Mouse (Mus musculus): ENCODE measurements around the gene Msi2.

The Msi2 gene

DNA sequence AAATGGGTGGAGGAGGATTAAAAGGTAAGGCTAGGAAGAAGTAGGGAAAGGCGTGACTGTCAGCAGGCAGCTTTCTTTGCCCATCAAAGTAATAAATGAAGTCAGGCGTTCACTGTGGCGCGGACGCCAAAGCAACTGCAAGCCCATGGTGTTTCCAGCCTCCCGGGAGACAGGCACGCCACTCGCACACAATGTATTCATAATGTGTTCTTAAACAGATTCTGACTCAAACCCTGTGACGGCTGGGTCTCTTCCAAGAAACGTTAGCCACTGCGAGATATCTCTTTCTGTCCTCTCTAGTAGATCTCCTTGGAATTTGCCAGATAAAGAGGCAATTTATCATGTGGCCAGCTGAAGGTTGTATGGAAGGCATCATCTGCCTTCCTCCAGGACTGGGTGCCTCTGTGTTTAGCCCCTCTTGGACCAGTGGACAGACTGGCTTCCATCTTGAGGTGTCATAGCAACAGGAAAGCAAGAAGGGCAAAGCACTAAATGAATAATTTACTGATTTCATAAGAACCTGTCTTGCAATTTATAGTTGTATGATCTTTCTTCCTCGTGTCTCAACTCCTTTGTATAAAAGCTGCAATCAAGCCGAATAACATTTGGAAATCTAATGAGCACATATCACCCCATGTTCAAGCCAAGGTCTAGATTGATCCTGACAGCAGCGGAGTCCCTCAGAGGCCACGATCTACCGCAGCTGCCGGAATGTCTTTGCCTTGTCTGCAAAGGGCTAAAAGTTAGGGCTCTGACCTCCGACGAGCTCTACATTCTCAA, 197.2 kb downstream of the Msi2 start:
- no peak for DNase-seq (ENCODE audit: extremely low spot score, low spot score)

DNA sequence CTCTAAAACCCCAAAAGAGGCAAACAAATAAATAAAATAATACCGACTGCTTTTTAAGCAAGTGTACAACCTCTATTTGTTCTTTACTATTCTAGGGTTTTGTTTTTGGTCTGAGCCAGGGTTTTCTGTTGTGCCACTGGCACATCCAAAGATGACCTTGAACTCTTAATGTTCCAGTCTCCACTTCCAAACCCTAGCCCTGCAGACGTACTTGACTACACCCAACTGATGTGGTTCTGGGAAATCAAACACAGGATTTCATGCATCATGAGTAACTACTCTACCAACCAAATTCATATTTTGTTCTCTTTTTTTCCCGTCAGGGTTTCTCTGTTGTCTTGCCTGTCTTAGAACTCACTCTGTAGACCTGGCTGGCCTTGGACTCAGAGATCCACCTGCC, 200.0 kb downstream of the Msi2 start:
- no peak for DNase-seq (ENCODE audit: extremely low spot score, low spot score)

GRCm38 (mm10) chr11:88516596-88517485, 201.5 kb downstream of the Msi2 start:
- no peak for DNase-seq (ENCODE audit: extremely low spot score, low spot score)

- DNase-seq (ENCODE audit: extremely low spot score, low spot score), result no peak
Measured at GRCm38 (mm10) chr11:88515736-88516583, 202.4 kb downstream of the Msi2 start.

DNA sequence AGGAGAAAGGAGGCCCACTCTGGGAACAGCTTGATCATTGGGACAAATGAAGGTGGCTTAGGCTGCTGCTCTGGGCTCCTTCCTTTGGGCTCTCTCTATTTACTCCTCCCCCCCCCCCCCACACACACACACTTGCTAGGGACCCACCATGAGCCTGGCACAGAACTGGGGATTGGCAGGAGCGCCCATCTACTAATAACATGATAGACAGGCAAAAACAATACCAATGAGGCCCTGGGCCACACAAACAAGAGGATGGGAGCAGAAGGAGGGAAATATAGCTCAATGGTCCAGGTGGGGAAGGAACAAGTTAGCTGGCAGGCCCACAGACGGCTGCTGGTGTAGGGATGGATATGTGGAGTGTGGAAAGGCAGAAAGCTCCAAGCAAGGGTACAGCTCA, 203.0 kb downstream of the Msi2 start:
- no peak for DNase-seq (ENCODE audit: extremely low spot score, low spot score)

DNA sequence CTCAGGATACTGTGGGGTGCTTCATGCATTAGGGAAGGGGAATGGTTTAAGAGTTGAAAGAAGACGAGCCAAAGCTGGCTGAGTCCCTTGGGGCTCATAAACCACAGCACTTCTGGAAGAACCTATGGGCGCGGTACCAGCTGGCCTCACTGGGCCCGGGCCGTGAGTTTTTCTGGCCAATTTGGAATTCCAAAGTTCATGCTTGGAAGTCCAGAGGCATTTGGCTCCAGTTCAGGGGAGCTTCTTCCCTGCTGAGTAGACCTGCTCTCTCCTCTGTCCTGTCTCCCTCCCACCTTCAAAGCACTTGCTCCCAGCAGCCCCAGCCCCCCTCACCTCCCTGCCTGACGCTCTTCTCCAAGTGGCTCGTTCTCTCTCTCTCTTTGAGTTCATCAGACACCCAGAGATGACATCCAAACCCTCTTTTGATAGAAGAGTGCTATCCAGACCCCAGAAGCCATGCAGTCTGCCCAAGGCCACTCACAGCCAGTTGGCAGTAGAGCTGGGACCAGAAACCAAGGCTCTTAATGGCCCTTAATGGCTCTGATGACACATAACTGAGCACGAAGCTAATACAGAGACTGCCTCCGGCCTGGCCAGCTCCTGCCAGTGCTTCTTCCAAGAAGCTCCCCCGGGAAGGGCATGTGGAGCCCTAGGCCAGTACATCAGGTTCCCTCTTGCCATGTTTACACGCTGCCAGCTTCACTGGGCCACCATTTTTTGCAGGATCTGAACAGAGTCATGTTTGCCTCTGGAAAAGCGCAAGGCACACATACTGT, 204.0 kb downstream of the Msi2 start:
- DNase-seq (ENCODE audit: extremely low spot score, low spot score), result no peak

GRCm38 (mm10) chr11:88512580-88512979, 205.7 kb downstream of the Msi2 start:
- DNase-seq (ENCODE audit: extremely low spot score, low spot score), result no peak

DNA sequence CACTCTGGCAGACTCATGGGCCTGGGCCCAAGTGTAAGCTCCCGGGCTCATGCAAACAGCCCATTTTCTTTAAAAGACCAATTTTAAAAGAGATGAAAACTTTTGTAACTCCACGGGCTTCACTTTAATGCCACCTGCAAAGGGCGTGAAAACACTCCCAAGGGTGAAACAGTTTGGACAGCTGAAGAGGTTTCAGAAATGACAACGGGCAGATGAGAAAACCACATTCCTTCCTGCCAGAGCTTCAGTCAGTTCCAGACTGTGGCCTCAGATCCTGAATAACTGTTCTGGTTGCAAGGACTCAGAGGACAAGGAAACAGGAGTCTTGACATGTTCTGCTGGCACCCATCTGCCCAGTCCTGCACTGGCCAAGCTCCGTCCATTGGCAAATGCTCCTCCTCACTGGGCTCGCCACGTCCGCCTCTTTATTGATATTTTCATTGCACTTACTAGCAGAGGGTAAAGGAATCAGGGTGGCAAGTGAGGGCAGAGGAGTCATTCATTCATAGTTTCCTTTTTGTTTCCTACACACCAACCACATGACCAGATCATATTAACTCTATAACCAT, 207.9 kb downstream of the Msi2 start:
- no peak for DNase-seq (ENCODE audit: extremely low spot score, low spot score)

DNA sequence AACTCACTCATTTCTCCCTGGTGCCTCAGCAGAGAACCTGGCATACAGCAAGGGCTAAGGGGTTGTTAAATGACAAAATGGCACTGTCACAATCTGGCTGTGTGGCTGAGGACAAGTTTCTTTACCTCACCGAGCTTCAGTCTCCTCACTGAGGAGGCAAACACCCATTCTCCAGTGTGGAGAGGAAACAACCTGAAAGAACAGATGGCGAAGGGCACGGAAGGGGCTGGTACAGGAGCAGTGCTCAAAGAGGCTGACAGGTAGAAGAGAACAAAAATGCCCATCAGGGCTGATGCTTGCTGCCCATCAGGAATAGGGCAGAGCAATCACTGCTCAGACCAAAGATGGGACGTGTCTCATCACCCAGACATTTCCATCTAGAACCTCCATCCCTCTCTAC, 208.8 kb downstream of the Msi2 start:
- DNase-seq (ENCODE audit: extremely low spot score, low spot score), result no peak

DNA sequence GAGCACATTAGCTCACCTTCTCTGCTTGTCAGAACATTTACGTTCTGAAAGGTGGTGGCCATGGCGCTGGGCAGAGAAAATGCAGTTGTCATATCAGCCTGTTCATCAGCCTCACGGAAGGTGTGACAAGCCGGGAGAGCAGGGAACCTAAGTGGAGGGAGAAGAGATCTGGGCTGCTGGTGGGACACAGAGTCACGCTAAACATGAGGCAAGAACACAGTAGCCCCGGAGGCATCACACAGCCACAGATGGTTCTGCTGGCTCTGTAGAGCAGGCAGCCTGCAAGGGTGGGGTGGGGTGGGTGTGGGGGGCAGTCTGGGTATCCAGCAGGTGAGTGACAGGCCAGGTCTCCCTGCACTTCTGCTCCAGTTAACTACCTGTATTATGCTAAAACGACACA, 210.2 kb downstream of the Msi2 start:
- no peak for DNase-seq (ENCODE audit: extremely low spot score, low spot score)

DNA sequence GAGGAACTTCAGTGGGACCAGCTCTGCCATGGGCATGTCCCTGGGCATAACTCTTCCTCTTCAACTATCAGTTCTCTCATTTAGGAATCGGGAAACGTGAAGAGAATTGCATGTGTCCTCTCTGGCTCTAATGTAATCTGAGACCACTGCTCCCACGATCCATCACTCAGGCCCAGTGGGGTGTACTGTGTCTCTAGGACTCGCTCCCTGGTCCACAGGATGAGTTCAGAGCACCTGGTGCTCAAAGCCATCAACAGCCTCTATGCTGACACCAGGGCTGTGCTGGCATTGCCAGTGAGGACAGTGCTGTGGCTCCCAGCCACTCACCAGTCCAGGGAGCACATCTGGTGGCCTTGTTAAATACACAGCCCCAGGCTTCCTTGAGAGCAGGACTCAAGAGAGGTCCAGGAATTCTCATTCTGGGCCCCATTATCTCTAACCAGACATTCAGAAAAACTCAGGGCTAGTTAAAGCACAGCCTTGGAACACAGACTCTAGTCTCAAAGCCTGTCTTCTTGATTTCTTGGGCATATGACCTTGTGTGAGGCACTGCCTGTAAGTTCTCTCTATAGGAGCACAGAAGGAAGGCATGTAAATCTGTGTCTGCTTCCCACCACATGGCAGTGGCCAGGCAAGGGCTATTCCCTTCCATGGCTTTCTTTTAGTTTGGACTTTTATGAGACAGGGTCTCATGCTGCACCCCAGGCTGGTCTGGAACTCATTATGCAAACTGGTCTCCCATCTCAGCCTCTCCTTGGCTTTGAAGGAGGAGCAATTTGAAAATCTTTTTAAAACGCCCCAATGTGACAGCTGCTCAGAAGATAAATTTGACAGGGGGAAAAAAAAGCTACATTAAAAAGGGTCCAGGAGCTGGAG, 211.5 kb downstream of the Msi2 start:
- DNase-seq (ENCODE audit: extremely low spot score, low spot score), result no peak

GRCm38 (mm10) chr11:88506109-88506508, 212.2 kb downstream of the Msi2 start:
- no peak for DNase-seq (ENCODE audit: extremely low spot score, low spot score)

DNA sequence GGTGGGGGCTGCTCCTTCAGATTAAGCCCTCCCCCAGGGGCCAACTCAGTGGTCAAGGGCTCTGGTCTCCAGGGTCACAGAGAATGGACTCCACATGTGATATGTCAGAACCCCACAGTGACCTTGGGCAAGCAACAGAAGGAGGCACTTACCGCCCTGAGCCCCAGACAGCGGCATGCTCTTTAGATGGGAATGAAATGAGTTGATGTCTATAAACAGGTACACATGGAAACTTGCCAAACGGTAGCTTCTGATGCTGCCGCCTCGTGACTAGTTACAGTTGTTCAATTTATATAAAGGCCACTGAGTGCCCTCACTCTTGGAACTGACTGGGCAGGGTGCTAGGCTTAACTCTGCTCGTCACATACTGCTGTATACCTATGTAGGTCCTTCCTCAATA, 215.7 kb downstream of the Msi2 start:
- DNase-seq (ENCODE audit: extremely low spot score, low spot score), result no peak

DNA sequence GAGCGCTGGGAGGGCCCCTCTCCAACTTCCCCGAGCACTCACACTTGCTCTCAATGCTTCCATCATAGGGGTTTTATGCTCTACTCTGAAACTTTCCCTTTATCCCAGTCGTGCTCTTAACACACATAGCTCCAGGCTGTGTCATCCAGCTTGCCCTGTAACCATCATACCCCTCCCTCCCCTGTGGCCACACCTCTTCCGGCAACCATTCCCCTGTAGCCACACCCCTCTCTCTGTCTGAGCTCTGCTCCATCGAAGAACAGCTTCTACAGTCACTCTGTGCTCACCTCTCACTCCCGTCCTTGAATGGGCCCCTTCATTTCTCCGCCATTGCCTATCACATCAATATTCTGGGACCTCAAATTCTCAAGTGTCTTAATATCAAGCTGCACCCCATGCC, 219.8 kb downstream of the Msi2 start:
- no peak for DNase-seq (ENCODE audit: extremely low spot score, low spot score)

- DNase-seq (ENCODE audit: extremely low spot score, low spot score), result no peak
Measured at GRCm38 (mm10) chr11:88496460-88496859, 221.9 kb downstream of the Msi2 start.

GRCm38 (mm10) chr11:88495759-88496158, 222.6 kb downstream of the Msi2 start:
- DNase-seq (ENCODE audit: extremely low spot score, low spot score), result no peak

DNA sequence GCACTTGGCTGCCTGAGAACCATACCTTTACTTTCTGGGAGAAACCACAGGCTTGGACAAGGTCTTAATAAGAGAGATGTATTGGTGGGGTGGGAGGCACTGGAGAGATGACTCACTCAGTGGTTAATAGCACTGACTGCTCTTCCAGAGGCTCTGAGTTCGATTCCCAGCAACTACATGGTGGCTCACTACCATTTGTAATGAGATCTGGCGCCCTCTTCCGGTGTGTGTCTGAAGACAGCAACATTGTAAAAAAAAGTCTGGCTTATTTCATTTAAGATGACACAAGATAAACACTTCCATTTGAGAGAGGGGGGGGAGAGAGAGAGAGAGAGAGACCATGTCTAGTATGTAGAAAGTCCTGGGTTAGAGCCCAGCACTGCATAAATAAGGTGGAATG, 223.3 kb downstream of the Msi2 start:
- DNase-seq (ENCODE audit: extremely low spot score, low spot score), result no peak

DNA sequence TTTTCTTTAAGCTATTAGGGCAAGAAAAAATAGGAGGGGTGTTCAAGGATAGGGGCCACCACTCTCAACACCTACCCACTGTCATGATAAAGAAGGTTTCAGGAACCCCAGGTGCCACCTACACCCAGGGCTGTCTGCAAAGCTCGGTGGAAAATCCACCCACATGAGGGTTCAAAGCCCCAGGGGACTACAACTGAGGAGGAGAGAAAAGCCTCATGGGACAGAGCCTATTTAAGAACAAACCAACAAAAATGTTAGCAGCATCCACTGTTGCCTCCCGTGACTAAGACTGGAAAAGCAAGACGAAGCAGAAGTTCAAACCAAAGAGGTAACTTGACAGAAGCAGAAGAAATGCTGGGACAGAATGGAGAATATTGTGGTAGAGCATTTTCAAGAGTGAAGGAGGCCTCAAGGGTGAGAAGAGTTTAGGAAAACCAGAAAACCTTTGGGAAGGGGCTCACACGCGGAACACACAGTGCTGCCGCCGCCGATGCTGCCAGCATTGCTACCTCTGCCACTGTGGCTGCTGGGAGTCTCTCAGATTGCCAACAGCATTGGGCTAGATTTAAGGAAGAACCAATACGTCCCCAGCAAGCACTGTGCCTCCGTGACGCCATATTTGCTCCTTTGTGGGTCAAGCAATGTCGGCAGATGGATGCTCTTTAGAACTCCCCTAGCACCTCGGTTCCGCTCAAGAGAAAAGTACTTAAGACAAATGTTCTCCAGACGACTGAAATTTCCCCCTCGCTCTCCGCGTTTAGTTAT, 224.3 kb downstream of the Msi2 start:
- no peak for DNase-seq (ENCODE audit: extremely low spot score, low spot score)

GRCm38 (mm10) chr11:88492585-88492984, 225.7 kb downstream of the Msi2 start:
- no peak for DNase-seq (ENCODE audit: extremely low spot score, low spot score)
